Mouse (Mus musculus) stomach, postnatal 0 days (tissue): ENCODE results near the gene Gjb6. TPM values are rescaled to one million over a fixed set of nuclear protein-coding genes. Genes with fewer than 3 reads are reported as not detected.

ENCODE experiments used
- ATAC-seq: fragments of 200-750 bp; cut with Nextera tagmentation; 2 replicates; pipeline ENCODE4 v1.8.0; 2017; ENCODE audit not compliant: low FRiP score, low TSS enrichment
- DNase-seq: peaks from one replicate; pipeline ENCODE4 v3.0.0-alpha.2; 2016; ENCODE audit warnings: low spot score
- H3K27ac ChIP-seq: fragments of 300-500 bp; sonication (generic); replicated peaks from 2 replicates; pipeline ENCODE4 v1.5.1; 2014; ENCODE audit warnings: mild to moderate bottlenecking, control low read depth
- H3K27me3 ChIP-seq: fragments of 300-500 bp; sonication (generic); 2 replicates; pipeline ENCODE4 v1.6.1; 2014; ENCODE audit warnings: low read length; ENCODE audit not compliant: control insufficient read depth, insufficient read depth
- H3K36me3 ChIP-seq: fragments of 300-500 bp; sonication (generic); 2 replicates; pipeline ENCODE4 v1.6.1; 2014; ENCODE audit warnings: low read length, mixed read lengths; ENCODE audit not compliant: control insufficient read depth, insufficient read depth
- H3K4me1 ChIP-seq: fragments of 300-500 bp; sonication (generic); replicated peaks from 2 replicates; pipeline ENCODE4 v1.6.1; 2014; ENCODE audit warnings: antibody characterized with exemption; ENCODE audit not compliant: control insufficient read depth, insufficient read depth
- H3K4me2 ChIP-seq: fragments of 300-500 bp; sonication (generic); replicated peaks from 2 replicates; pipeline ENCODE4 v1.6.1; 2014; ENCODE audit warnings: low read depth, mild to moderate bottlenecking, control low read depth, moderate library complexity
- H3K4me3 ChIP-seq: fragments of 300-500 bp; sonication (generic); 2 replicates; pipeline ENCODE4 v1.5.1; 2014; ENCODE audit warnings: low read depth, low read length, control low read depth
- H3K9ac ChIP-seq: fragments of 300-500 bp; sonication (generic); 2 replicates; pipeline ENCODE4 v1.6.1; 2014; ENCODE audit warnings: mild to moderate bottlenecking, low read length, control low read depth, mixed read lengths
- H3K9me3 ChIP-seq: fragments of 300-500 bp; sonication (generic); 2 replicates; pipeline ENCODE4 v1.6.1; 2016; ENCODE audit warnings: low read length; ENCODE audit not compliant: control insufficient read depth
- CTCF ChIP-seq: IDR thresholded peaks from 2 replicates; pipeline ENCODE4 v1.5.1; 2016; ENCODE audit warnings: antibody characterized with exemption, low read depth, mild to moderate bottlenecking, moderate library complexity
- EP300 ChIP-seq: optimal IDR thresholded peaks from 2 replicates; pipeline ENCODE3; 2016; ENCODE audit warnings: antibody characterized with exemption
- WGBS: fragments of 180-500 bp; shearing (Covaris S2); extraction: QIAGEN DNeasy Blood & Tissue Kit; methylation state at CpG from one replicate; pipeline ENCODE4 v1.1.7; 2014; 5-methylcytosine and 5-hydroxymethylcytosine counted together
- polyA plus RNA-seq: library from polyadenylated mRNA; unstranded; fragments of >200 nt; fragmentation: Nextera tagmentation; extraction: Ambion mirVana; gene quantifications from 2 replicates; pipeline ENCODE4 v1.2.1, GENCODE M21; 2015

Gene Gjb6
- polyA plus RNA-seq, 1 experiment from 2014 or later, result 24.3 TPM

DNA sequence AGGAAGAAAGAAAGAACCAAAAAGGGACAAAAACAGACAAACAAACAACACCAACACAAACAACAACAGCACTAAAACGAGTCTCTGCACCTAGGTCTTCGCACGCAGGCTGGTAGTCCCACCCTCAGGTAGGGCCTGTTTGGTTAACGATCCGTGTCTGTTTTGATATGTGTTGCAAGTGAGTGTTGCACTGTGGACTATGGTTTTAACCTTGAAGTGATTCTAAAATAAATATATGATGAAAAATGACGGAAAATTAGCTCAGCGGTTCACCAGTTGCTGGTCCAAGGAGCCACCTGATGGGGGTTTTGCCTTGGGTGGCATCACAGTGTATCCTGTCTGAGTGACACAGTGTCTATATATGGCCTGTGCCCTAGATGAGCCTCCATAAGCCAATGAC, 31.8 kb downstream of the Gjb6 start:
- H3K27me3 ChIP-seq, result peaks cover 3% of the 10 kb centered on the region; the same call in 1 of the 2 replicates
- WGBS, result 56% methylated on average over 7 of the region's 7 CpGs

DNA sequence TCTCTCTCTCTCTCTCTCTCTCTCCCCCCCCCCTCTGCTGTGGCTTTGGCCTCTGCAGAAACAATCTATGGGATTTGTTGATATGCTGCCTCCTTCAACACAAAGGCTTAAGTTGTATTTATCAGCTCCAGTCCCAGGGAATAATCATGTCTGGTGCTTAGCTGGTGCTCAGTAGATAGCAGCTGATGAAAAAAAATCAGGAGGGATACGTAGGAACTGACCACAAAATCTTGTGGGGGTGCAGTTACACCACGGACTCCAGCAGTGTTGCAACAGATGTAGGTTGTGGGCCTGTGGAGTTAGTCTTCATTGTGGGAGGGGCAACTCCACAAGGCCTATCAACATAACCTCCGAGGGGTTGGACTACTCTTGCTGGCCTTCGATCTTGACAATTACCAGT, 37.6 kb downstream of the Gjb6 start:
- Histone ChIP-seq H3K27ac (no peak overlapping the region), H3K4me3 (no peak overlapping the region), H3K36me3 (no peaks in the 10 kb centered on the region), H3K4me1 (no peaks in the 10 kb centered on the region), H3K9ac (no peak overlapping the region), H3K27me3 (no peaks in the 10 kb centered on the region), H3K9me3 (no peaks in the 10 kb centered on the region), H3K4me2 (no peak overlapping the region)
- WGBS, result 73% methylated on average over 4 of the region's 4 CpGs
- ATAC-seq, result no peak
- DNase-seq, result no peak
- no peak for TF ChIP-seq CTCF
- TF ChIP-seq EP300, result no peak

More for the DNA sequence above, 31.8 kb downstream of the Gjb6 start:
- no peaks in the 10 kb centered on the region for H3K9me3 ChIP-seq
- ATAC-seq (no peak), DNase-seq (no peak)
- H3K4me2 ChIP-seq, result no peak overlapping the region
- no peak overlapping the region for H3K9ac ChIP-seq
- H3K4me1 ChIP-seq, result no peaks in the 10 kb centered on the region
- TF ChIP-seq CTCF (no peak), EP300 (no peak)
- H3K27ac ChIP-seq, result no peak overlapping the region
- H3K36me3 ChIP-seq, result no peaks in the 10 kb centered on the region
- no peak overlapping the region for H3K4me3 ChIP-seq

DNA sequence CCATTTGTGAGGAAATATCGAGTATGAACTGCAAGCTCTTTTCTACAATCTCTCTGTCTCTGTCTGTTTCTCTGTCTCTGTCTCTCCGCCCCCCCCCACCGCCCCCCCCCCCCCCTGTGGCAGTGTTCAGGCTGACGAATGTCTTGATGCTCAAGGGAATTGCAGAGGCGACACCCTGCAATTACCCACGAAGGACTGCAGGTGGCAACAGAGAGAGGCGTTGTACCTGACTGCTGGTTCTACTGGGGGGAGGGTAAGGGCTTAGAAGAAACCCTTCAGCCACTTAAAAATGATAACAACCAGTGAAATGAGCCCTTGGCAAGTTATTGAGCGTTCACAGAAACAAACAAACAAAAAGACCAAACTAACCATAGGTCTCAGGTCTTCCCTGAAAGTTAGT, 40.4 kb downstream of the Gjb6 start:
- WGBS, result 6% methylated on average over 7 of the region's 8 CpGs
- ATAC-seq, result no peak; the same call in 1 of the 2 replicates
- peak; percentile 61 for DNase-seq

DNA sequence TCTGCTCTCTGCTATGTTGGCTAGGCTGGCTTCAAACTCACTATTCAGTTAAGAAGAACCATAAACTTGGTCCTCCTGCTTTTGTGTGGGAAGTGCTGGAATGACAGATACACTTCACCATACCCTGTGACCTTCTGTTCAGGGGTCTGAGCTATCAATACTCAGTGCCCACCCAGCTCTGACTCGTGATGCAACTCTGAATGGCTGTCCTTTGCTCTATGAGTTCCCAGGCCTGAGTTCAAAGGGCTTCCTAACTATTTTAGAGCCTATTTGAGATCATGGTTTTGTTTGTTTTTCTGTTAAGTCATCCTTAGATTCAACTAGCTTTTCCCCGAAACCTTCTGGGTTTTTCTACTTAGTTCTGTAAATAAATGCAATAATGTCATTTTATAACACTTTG, 43.4 kb downstream of the Gjb6 start:
- Histone ChIP-seq H3K27me3 (no peaks in the 10 kb centered on the region), H3K4me1 (no peaks in the 10 kb centered on the region), H3K4me3 (no peak overlapping the region), H3K27ac (no peak overlapping the region), H3K9ac (no peak overlapping the region), H3K36me3 (no peaks in the 10 kb centered on the region), H3K4me2 (no peak overlapping the region), H3K9me3 (no peaks in the 10 kb centered on the region)
- no peak for ATAC-seq
- TF ChIP-seq CTCF (no peak), EP300 (no peak)
- WGBS, result 23% methylated on average over 2 of the region's 2 CpGs
- no peak for DNase-seq

More for the DNA sequence above, 40.4 kb downstream of the Gjb6 start:
- Histone ChIP-seq H3K9ac (no peak overlapping the region), H3K4me1 (no peaks in the 10 kb centered on the region), H3K4me2 (no peak overlapping the region), H3K36me3 (no peaks in the 10 kb centered on the region), H3K27me3 (no peaks in the 10 kb centered on the region), H3K4me3 (no peak overlapping the region), H3K27ac (no peak overlapping the region), H3K9me3 (no peaks in the 10 kb centered on the region)
- TF ChIP-seq EP300 (no peak), CTCF (peak; percentile 79)

DNA sequence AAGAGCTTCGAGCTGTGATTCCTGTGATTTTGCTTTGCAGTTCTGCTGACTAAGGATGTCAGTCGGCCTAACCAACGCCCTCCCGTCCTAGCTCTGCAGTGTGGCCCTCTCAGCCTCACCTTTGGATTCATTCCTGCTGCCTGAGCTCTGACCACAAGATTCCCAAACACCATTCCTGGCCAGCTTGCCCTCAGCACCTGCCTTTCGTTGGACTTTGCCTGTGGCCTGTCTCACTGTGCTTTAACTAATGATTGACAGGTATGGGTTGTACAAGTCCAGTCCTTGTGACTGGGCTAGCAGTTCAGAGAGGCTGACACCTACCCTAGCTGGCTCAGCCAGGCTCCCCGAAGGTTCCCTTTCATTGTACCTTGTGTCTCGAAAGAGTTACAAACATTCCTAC, 44.3 kb downstream of the Gjb6 start:
- TF ChIP-seq EP300 (no peak), CTCF (no peak)
- H3K36me3 ChIP-seq, result no peaks in the 10 kb centered on the region
- H3K9ac ChIP-seq, result no peak overlapping the region
- no peak overlapping the region for H3K27ac ChIP-seq
- H3K4me2 ChIP-seq, result no peak overlapping the region
- WGBS, result 83% methylated on average over 7 of the region's 7 CpGs
- no peak overlapping the region for H3K4me3 ChIP-seq
- H3K4me1 ChIP-seq, result no peaks in the 10 kb centered on the region
- no peaks in the 10 kb centered on the region for H3K27me3 ChIP-seq
- peak; percentile 28 for DNase-seq
- peak; percentile 78 for ATAC-seq
- H3K9me3 ChIP-seq, result no peaks in the 10 kb centered on the region

DNA sequence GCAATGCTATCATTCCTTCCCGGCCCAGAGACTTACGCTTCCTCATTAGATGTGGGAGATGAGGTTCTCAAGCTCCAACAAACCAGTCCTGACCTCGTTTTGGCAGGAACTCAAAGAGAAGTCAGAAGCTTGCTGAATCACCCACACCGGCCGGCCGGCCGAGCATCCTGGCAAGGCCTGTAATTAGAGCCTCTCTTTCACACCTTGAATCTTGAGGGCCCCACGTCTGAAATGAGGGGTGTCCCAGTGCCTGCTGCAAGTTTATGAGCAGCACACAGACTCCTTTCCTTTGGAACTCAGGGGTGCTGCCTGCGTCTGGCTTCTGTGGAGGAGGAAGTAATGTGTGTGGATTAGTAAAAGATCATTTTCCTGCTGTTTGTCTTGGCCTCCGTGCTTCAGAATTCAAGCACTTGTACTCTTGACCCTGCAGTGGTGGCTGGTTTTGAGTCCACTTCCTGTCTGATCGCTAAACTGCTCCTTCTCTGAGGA, 49.2 kb downstream of the Gjb6 start:
- no peaks in the 10 kb centered on the region for H3K27me3 ChIP-seq
- ATAC-seq (peak; percentile 71), DNase-seq (peak; percentile 53)
- WGBS, result 11% methylated on average over 11 of the region's 11 CpGs
- no peaks in the 10 kb centered on the region for H3K4me1 ChIP-seq
- H3K27ac ChIP-seq, result peak overlapping the region; percentile 69
- no peak overlapping the region for H3K4me2 ChIP-seq
- H3K4me3 ChIP-seq, result no peak overlapping the region
- no peak overlapping the region for H3K9ac ChIP-seq
- TF ChIP-seq EP300 (no peak), CTCF (no peak)
- H3K36me3 ChIP-seq, result no peaks in the 10 kb centered on the region
- H3K9me3 ChIP-seq, result no peaks in the 10 kb centered on the region
